Mouse (Mus musculus) right cerebral cortex, postnatal 14 days (tissue): ENCODE data around the gene Tmem106c.

Experiments used
- DNase-seq: peaks from one replicate; pipeline ENCODE4 v3.0.0; 2022

The Tmem106c gene

GRCm38 (mm10) chr15:97963989-97964835 lies at the start of gene Tmem106c:
Gene Tmem106c, plus strand, starts transcription at chr15:97964200.
- DNase-seq = peak; percentile 92

- no peak for DNase-seq
Observed at GRCm38 (mm10) chr15:97914331-97914747, 49.7 kb upstream of the Tmem106c start.

GRCm38 (mm10) chr15:97917994-97918393 lies 46.0 kb upstream of the Tmem106c start:
- no peak for DNase-seq

- DNase-seq = no peak
Observed at GRCm38 (mm10) chr15:97919217-97919616, 44.8 kb upstream of the Tmem106c start.

GRCm38 (mm10) chr15:97920306-97920705 lies 43.7 kb upstream of the Tmem106c start:
- DNase-seq = no peak

- no peak for DNase-seq
Observed at GRCm38 (mm10) chr15:97921796-97922195, 42.2 kb upstream of the Tmem106c start.

- no peak for DNase-seq
Observed at GRCm38 (mm10) chr15:97922421-97922820, 41.6 kb upstream of the Tmem106c start.

GRCm38 (mm10) chr15:97927018-97927417 lies 37.0 kb upstream of the Tmem106c start:
- DNase-seq = no peak

- DNase-seq = no peak
Observed at GRCm38 (mm10) chr15:97927821-97928220, 36.2 kb upstream of the Tmem106c start.

GRCm38 (mm10) chr15:97929259-97929824 lies 34.7 kb upstream of the Tmem106c start:
- DNase-seq = no peak

- DNase-seq = no peak
Observed at GRCm38 (mm10) chr15:97932441-97932840, 31.6 kb upstream of the Tmem106c start.

GRCm38 (mm10) chr15:97938580-97938979 lies 25.4 kb upstream of the Tmem106c start:
- no peak for DNase-seq

- no peak for DNase-seq
Observed at GRCm38 (mm10) chr15:97940088-97940487, 23.9 kb upstream of the Tmem106c start.

GRCm38 (mm10) chr15:97941306-97941705 lies 22.7 kb upstream of the Tmem106c start:
- no peak for DNase-seq

GRCm38 (mm10) chr15:97942538-97942937 lies 21.5 kb upstream of the Tmem106c start:
- DNase-seq = no peak

GRCm38 (mm10) chr15:97943356-97943755 lies 20.6 kb upstream of the Tmem106c start:
- no peak for DNase-seq

- DNase-seq = no peak
Observed at GRCm38 (mm10) chr15:97944919-97945574, 19.0 kb upstream of the Tmem106c start.

- DNase-seq = no peak
Observed at GRCm38 (mm10) chr15:97945656-97946315, 18.2 kb upstream of the Tmem106c start.

GRCm38 (mm10) chr15:97948720-97949119 lies 15.3 kb upstream of the Tmem106c start:
- no peak for DNase-seq

- no peak for DNase-seq
Observed at GRCm38 (mm10) chr15:97949706-97950105, 14.3 kb upstream of the Tmem106c start.

- DNase-seq = no peak
Observed at GRCm38 (mm10) chr15:97950240-97950639, 13.8 kb upstream of the Tmem106c start.

- peak; percentile 65 for DNase-seq
Observed at GRCm38 (mm10) chr15:97952137-97952888, 11.7 kb upstream of the Tmem106c start.

GRCm38 (mm10) chr15:97952889-97953189 lies 11.2 kb upstream of the Tmem106c start:
- no peak for DNase-seq
